Mouse (Mus musculus) liver, embryonic 14.5 days (tissue): ENCODE measurements at regions not wholly inside any gene's neighbourhood (a gene's known extent, or its start where the extent isn't known, plus 50 kb on each side); places are given as distances from the start of the nearest gene placed in this dataset.

Experiments
- CTCF ChIP-seq: IDR thresholded peaks from 2 replicates; pipeline ENCODE4 v1.5.1; 2016; ENCODE audit warnings: antibody characterized with exemption, low read depth, control low read depth
- EP300 ChIP-seq: IDR thresholded peaks from 2 replicates; pipeline ENCODE4 v1.6.1; 2016; ENCODE audit warnings: antibody characterized with exemption, low read depth

DNA sequence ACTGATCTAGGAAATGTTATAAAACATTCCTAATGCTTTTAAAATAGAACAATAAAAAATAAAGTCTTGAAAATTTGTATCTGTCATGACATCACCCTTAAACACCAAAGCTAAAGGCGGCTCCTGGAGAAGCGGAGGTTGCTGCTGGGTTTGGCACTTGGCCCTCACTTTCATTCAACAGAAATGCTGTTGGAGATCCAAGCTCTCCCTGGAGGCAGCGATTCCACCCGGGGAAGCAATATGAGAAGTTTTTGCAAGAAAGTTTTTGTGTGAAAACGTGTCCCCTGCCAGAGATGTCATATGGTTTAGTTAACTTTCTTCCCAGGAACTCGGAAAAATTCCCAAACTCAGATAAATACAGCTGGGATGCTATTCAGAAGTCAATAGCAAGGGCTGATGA lies 51.5 kb upstream of the Map4k3 start:
- TF ChIP-seq CTCF (no peak), EP300 (no peak)
